Mouse (Mus musculus) myocyte (in vitro differentiated cells): ENCODE results near the gene Gm20509.

Experiments
- MYOG ChIP-seq, 3 experiments: IDR thresholded peaks; one replicate each; pipeline ENCODE4 v1.6.1; 2011; ENCODE audit warnings: control low read depth in 2 of 3, low read depth in 2 of 3, mild to moderate bottlenecking in 2 of 3; ENCODE audit not compliant: insufficient read length in 2 of 3, control insufficient read depth in 1 of 3, insufficient read depth in 1 of 3
- POLR2AphosphoS2 ChIP-seq: IDR thresholded peaks from one replicate; pipeline ENCODE4 v1.6.1; 2011; ENCODE audit warnings: low read depth, control low read depth; ENCODE audit not compliant: insufficient read length

GRCm38 (mm10) chr9:73063621-73064290 is 38.5 kb upstream of the Gm20509 start:
- TF ChIP-seq POLR2AphosphoS2 (no peak), MYOG (IDR thresholded peaks at IDR 0.05; ENCODE audit: control insufficient read depth in 1 of 3, insufficient read depth in 1 of 3, insufficient read length in 2 of 3, low read depth in 2 of 3) (no peak)
